Mouse (Mus musculus): ENCODE data around the gene Atp11b.

- TF ChIP-seq POLR2A (IDR thresholded peaks at IDR 0.05; ENCODE audit: low read depth, low read length) = no peak
- no peak for TF ChIP-seq CTCF (IDR thresholded peaks at IDR 0.05; ENCODE audit: borderline replicate concordance, insufficient read depth, low read length)
These were observed 139.2 kb downstream of the Atp11b start for GRCm38 (mm10) chr3:35893156-35893555.
